Mouse (Mus musculus): ENCODE results near the gene Aldh1a1. TPM values are rescaled to one million over a fixed set of nuclear protein-coding genes. Genes with fewer than 3 reads are reported as not detected.
"Not testable (repeated sequence)": the region's sequence is repeated elsewhere in the genome, so short reads cannot be mapped to it uniquely, and the experiment has no call there.

Gene Aldh1a1
- polyA plus RNA-seq, 1 experiment from 2014 or later, result 0.29 TPM

GRCm38 (mm10) chr19:20622434-20622833, 129.9 kb downstream of the Aldh1a1 start:
- Histone ChIP-seq H3K9me3 (no peaks in the 10 kb centered on the region), H3K4me3 (no peak overlapping the region), H3K27me3 (no peaks in the 10 kb centered on the region), H3K27ac (no peak overlapping the region), H3K9ac (no peak overlapping the region), H3K4me2 (replicated peaks) (no peak overlapping the region), H3K36me3 (no peaks in the 10 kb centered on the region), H3K4me1 (no peaks in the 10 kb centered on the region)
- no peak for ATAC-seq (ENCODE audit: low FRiP score, low read depth)
- WGBS, result 64% methylated on average over 2 of the region's 2 CpGs

- H3K27me3 ChIP-seq, result no peaks in the 10 kb centered on the region
- WGBS, result 71% methylated on average over 10 of the region's 10 CpGs
- no peaks in the 10 kb centered on the region for H3K36me3 ChIP-seq
- no peaks in the 10 kb centered on the region for H3K4me1 ChIP-seq
- H3K4me2 ChIP-seq (replicated peaks), result no peak overlapping the region
- no peaks in the 10 kb centered on the region for H3K9me3 ChIP-seq
- ATAC-seq (ENCODE audit: low FRiP score, low read depth), result no peak
- H3K9ac ChIP-seq, result no peak overlapping the region
- no peak overlapping the region for H3K27ac ChIP-seq
- H3K4me3 ChIP-seq, result no peak overlapping the region
These were observed 130.9 kb downstream of the Aldh1a1 start for GRCm38 (mm10) chr19:20623416-20623815.

GRCm38 (mm10) chr19:20631020-20631419, 138.5 kb downstream of the Aldh1a1 start:
- 91% methylated on average over 1 of the region's 1 CpGs for WGBS
- Histone ChIP-seq H3K4me3 (no peak overlapping the region), H3K36me3 (no peaks in the 10 kb centered on the region), H3K4me1 (no peaks in the 10 kb centered on the region), H3K9ac (no peak overlapping the region), H3K9me3 (no peaks in the 10 kb centered on the region), H3K27me3 (no peaks in the 10 kb centered on the region), H3K27ac (no peak overlapping the region), H3K4me2 (replicated peaks) (no peak overlapping the region)
- no peak for ATAC-seq (ENCODE audit: low FRiP score, low read depth)

GRCm38 (mm10) chr19:20633876-20634691, 141.6 kb downstream of the Aldh1a1 start:
- 58% methylated on average over 12 of the region's 12 CpGs for WGBS

GRCm38 (mm10) chr19:20644346-20644745, 151.8 kb downstream of the Aldh1a1 start:
- WGBS, result 58% methylated on average over 3 of the region's 3 CpGs
- Histone ChIP-seq H3K4me1 (no peaks in the 10 kb centered on the region), H3K27me3 (no peaks in the 10 kb centered on the region), H3K9me3 (no peaks in the 10 kb centered on the region), H3K36me3 (no peaks in the 10 kb centered on the region), H3K9ac (no peak overlapping the region), H3K4me2 (replicated peaks) (no peak overlapping the region), H3K27ac (no peak overlapping the region), H3K4me3 (no peak overlapping the region)
- ATAC-seq (ENCODE audit: low FRiP score, low read depth), result no peak

More at GRCm38 (mm10) chr19:20633876-20634691, 141.6 kb downstream of the Aldh1a1 start:
- no peak overlapping the region for H3K4me3 ChIP-seq
- no peak overlapping the region for H3K27ac ChIP-seq
- no peak overlapping the region for H3K9ac ChIP-seq
- no peak for ATAC-seq (ENCODE audit: low FRiP score, low read depth)
- H3K36me3 ChIP-seq, result no peaks in the 10 kb centered on the region
- H3K4me1 ChIP-seq, result no peaks in the 10 kb centered on the region
- H3K4me2 ChIP-seq (replicated peaks), result no peak overlapping the region
- no peaks in the 10 kb centered on the region for H3K9me3 ChIP-seq
- H3K27me3 ChIP-seq, result no peaks in the 10 kb centered on the region

GRCm38 (mm10) chr19:20647496-20647895, 155.0 kb downstream of the Aldh1a1 start:
- not testable (repeated sequence) for H3K9me3 ChIP-seq; H3K4me2 ChIP-seq (replicated peaks); ATAC-seq (ENCODE audit: low FRiP score, low read depth); H3K4me3 ChIP-seq; H3K27ac ChIP-seq; H3K36me3 ChIP-seq; H3K4me1 ChIP-seq; H3K27me3 ChIP-seq; H3K9ac ChIP-seq

GRCm38 (mm10) chr19:20650008-20650407, 157.5 kb downstream of the Aldh1a1 start:
- Histone ChIP-seq H3K9ac (no peak overlapping the region), H3K4me3 (no peak overlapping the region), H3K36me3 (no peaks in the 10 kb centered on the region), H3K27ac (no peak overlapping the region), H3K4me1 (0 out of 2 replicates have a peak, but pooled peaks cover 3% of the 10 kb centered on the region), H3K9me3 (no peaks in the 10 kb centered on the region), H3K4me2 (replicated peaks) (no peak overlapping the region), H3K27me3 (no peaks in the 10 kb centered on the region)
- ATAC-seq (ENCODE audit: low FRiP score, low read depth), result no peak
- 26% methylated on average over 2 of the region's 2 CpGs for WGBS

GRCm38 (mm10) chr19:20653082-20653676, 160.7 kb downstream of the Aldh1a1 start:
- Histone ChIP-seq H3K36me3 (no peaks in the 10 kb centered on the region), H3K27ac (no peak overlapping the region), H3K4me1 (0 out of 2 replicates have a peak, but pooled peaks cover 3% of the 10 kb centered on the region), H3K9me3 (no peaks in the 10 kb centered on the region), H3K4me3 (no peak overlapping the region), H3K27me3 (no peaks in the 10 kb centered on the region), H3K4me2 (replicated peaks) (no peak overlapping the region), H3K9ac (no peak overlapping the region)
- no peak for ATAC-seq (ENCODE audit: low FRiP score, low read depth)
- WGBS, result 81% methylated on average over 1 of the region's 1 CpGs

- 73% methylated on average over 3 of the region's 3 CpGs for WGBS
- no peaks in the 10 kb centered on the region for H3K9me3 ChIP-seq
- H3K9ac ChIP-seq, result no peak overlapping the region
- H3K4me2 ChIP-seq (replicated peaks), result no peak overlapping the region
- H3K27me3 ChIP-seq, result no peaks in the 10 kb centered on the region
- no peak for ATAC-seq (ENCODE audit: low FRiP score, low read depth)
- no peak overlapping the region for H3K27ac ChIP-seq
- H3K4me1 ChIP-seq, result 0 out of 2 replicates have a peak, but pooled peaks cover 3% of the 10 kb centered on the region
- H3K4me3 ChIP-seq, result no peak overlapping the region
- H3K36me3 ChIP-seq, result no peaks in the 10 kb centered on the region
These were observed 161.8 kb downstream of the Aldh1a1 start for GRCm38 (mm10) chr19:20654141-20654873.

- Histone ChIP-seq H3K4me2 (replicated peaks) (no peak overlapping the region), H3K36me3 (no peaks in the 10 kb centered on the region), H3K4me3 (no peak overlapping the region), H3K4me1 (no peaks in the 10 kb centered on the region), H3K9me3 (no peaks in the 10 kb centered on the region), H3K27ac (no peak overlapping the region), H3K9ac (no peak overlapping the region), H3K27me3 (no peaks in the 10 kb centered on the region)
- WGBS, result 90% methylated on average over 3 of the region's 3 CpGs
- no peak for ATAC-seq (ENCODE audit: low FRiP score, low read depth)
These were observed 185.3 kb downstream of the Aldh1a1 start for GRCm38 (mm10) chr19:20677697-20678355.

All from limb, embryonic 13.5 days (tissue).